Mouse (Mus musculus): ENCODE measurements around the gene Aes. TPM values are rescaled to one million over a fixed set of nuclear protein-coding genes. Genes with fewer than 3 reads are reported as not detected.

Gene Aes
- total RNA-seq, 1 experiment from 2014 or later: 183 TPM

Other genes starting within 250 kb of the Aes start
- gene Cactin, start 238.4 kb upstream of the Aes start, total RNA-seq (2017): 27.9 and 35.1 TPM in 2 replicates
- 3.4 and 4.2 TPM in 2 replicates for gene Tbxa2r, start 230.8 kb upstream of the Aes start, total RNA-seq (2017)
- not detected in 2 replicates for gene Gipc3, start 216.2 kb upstream of the Aes start, total RNA-seq (2017)
- 33.2 and 35.5 TPM in 2 replicates for gene Hmg20b, start 209.0 kb upstream of the Aes start, total RNA-seq (2017)
- gene Mfsd12, start 202.0 kb upstream of the Aes start, total RNA-seq (2017): 8.7 and 17.4 TPM in 2 replicates
- gene 4930404N11Rik, start 193.7 kb upstream of the Aes start, total RNA-seq (2017): 0.23 TPM in 1 of 2 replicates, not detected in the other
- 21.9 and 24.8 TPM in 2 replicates for gene Fzr1, start 181.0 kb upstream of the Aes start, total RNA-seq (2017)
- 34.7 and 50.7 TPM in 2 replicates for gene Dohh, start 175.1 kb upstream of the Aes start, total RNA-seq (2017)
- gene Gm48551, start 175.0 kb upstream of the Aes start, total RNA-seq (2017): 0.19 and 2.4 TPM in 2 replicates
- 1.6 TPM in 1 of 2 replicates, not detected in the other for gene Gm48552, start 170.5 kb upstream of the Aes start, total RNA-seq (2017)
- 5.0 and 13.2 TPM in 2 replicates for gene Smim24, start 166.4 kb upstream of the Aes start, total RNA-seq (2017)
- gene Nfic, start 103.9 kb upstream of the Aes start, total RNA-seq (2017): 13.7 and 18.2 TPM in 2 replicates
- gene Celf5, start 76.8 kb upstream of the Aes start, total RNA-seq (2017): 0.14 TPM in 1 of 2 replicates, not detected in the other
- 46.6 and 52.9 TPM in 2 replicates for gene Ncln, start 63.1 kb upstream of the Aes start, total RNA-seq (2017)
- 10.3 and 14.4 TPM in 2 replicates for gene S1pr4, start 59.4 kb upstream of the Aes start, total RNA-seq (2017)
- 30.6 and 39.1 TPM in 2 replicates for gene Gna15, start 35.3 kb upstream of the Aes start, total RNA-seq (2017)
- 5.0 and 5.7 TPM in 2 replicates for gene Gna11, start 14.3 kb upstream of the Aes start, total RNA-seq (2017)
- 1.5 and 3.3 TPM in 2 replicates for gene Tle2, start 15.1 kb downstream of the Aes start, total RNA-seq (2017)
- 8.4 and 26.1 TPM in 2 replicates for gene Tle6, start 41.6 kb downstream of the Aes start, total RNA-seq (2017)
- 1.4 and 2.1 TPM in 2 replicates for gene BC025920, start 46.8 kb downstream of the Aes start, total RNA-seq (2017)
- gene Sirt6, start 68.3 kb downstream of the Aes start, total RNA-seq (2017): 3.7 and 5.2 TPM in 2 replicates
- 8.1 and 10.6 TPM in 2 replicates for gene Ankrd24, start 69.1 kb downstream of the Aes start, total RNA-seq (2017)
- 3.6 and 5.5 TPM in 2 replicates for gene Gm10778, start 89.6 kb downstream of the Aes start, total RNA-seq (2017)
- gene Zfp433, start 145.3 kb downstream of the Aes start, total RNA-seq (2017): 20.1 and 22.7 TPM in 2 replicates
- 1.2 and 4.0 TPM in 2 replicates for gene Gm3055, start 211.7 kb downstream of the Aes start, total RNA-seq (2017)